Mouse (Mus musculus): ENCODE data around the gene Hes2.

GRCm38 (mm10) chr4:152155019-152155418 is 3.6 kb upstream of the Hes2 start:
- TF ChIP-seq CTCF (IDR thresholded peaks at IDR 0.05; ENCODE audit: insufficient read depth, low read length) = no peak
- TF ChIP-seq POLR2A (IDR thresholded peaks at IDR 0.05; ENCODE audit: borderline replicate concordance, extremely low read depth, low read depth, low read length) = no peak

All from lung, adult 2 months (tissue).